Mouse (Mus musculus) heart, embryonic 11.5 days (tissue): ENCODE results near the gene Rcsd1. TPM values are rescaled to one million over a fixed set of nuclear protein-coding genes. Genes with fewer than 3 reads are reported as not detected.

Experiments
- microRNA-seq: library from miRNA; unstranded; fragments of <30 nt; microRNA quantifications from one replicate; pipeline ENCODE4, GENCODE M21; 2016; ENCODE audit warnings: borderline number of aligned reads
- polyA plus RNA-seq: library from polyadenylated mRNA; unstranded; fragments of >200 nt; fragmentation: Nextera tagmentation; extraction: Ambion mirVana; gene quantifications from 2 replicates; pipeline ENCODE4 v1.2.1, GENCODE M21; 2014

The Rcsd1 gene
- polyA plus RNA-seq, 1 experiment from 2014 or later, result 85.4 TPM

Small RNA genes within 50 kb of the gene (microRNA-seq; reads per million reads assigned to microRNA genes)
- not detected for gene Gm44458

Other genes with a start within 250 kb of the Rcsd1 start
- 18.9 and 19.6 TPM in 2 replicates for gene Dcaf6, start 249.3 kb downstream of the Rcsd1 start, polyA plus RNA-seq
- gene Mpc2, start 249.1 kb downstream of the Rcsd1 start, polyA plus RNA-seq, result 212 and 216 TPM in 2 replicates
- gene Adcy10, start 224.6 kb downstream of the Rcsd1 start, polyA plus RNA-seq, result not detected in 2 replicates
- 129 and 143 TPM in 2 replicates for gene Mpzl1, start 75.2 kb downstream of the Rcsd1 start, polyA plus RNA-seq
- gene Creg1, start 54.0 kb upstream of the Rcsd1 start, polyA plus RNA-seq, result 108 and 109 TPM in 2 replicates
- gene Cd247, start 78.9 kb upstream of the Rcsd1 start, polyA plus RNA-seq, result 0.64 and 0.90 TPM in 2 replicates